Mouse (Mus musculus): Measurements from ENCODE around the gene Anxa3.
A peak's percentile ranks its signal among the peaks of the same experiment; 100 is the strongest.

The Anxa3 gene

DNA sequence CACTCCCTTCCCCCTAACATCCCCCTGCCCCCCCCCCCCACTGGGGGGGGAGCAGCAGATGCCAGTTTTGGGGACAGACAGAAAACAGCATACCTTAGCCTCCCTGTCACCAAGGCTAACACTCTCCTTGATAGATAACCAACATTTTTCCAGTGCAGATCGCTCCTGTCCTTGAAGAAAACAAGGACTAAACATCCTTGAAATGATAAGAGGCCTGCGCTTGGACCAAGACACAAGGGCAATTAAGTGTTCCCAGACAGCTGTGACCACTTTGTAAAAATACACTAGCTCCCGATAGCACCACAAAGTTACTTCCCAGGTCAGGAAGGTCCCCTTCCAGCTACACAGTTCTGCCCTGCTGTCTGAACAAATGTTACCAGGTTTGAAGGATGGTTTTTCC is 55.2 kb downstream of the Anxa3 start:
- DNase-seq = no peak

DNA sequence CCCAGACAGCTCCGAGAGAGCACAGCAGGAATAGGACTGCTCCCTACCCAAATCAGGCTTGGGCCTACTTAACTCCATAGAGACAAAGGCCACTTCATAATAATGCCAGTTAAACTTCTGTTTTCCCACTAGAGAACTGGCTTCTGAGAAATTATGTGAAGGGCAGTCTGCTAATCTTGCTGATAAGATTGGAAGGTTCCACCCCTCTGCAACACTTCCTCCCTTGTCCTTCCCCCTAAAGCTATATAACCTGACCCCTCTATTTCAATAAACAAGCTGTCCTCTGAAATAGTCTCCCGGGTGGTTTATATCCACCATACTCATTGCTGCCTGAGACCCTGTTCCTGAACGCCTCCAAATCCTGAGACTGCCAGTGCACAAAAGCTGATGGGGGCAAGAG is 56.1 kb downstream of the Anxa3 start:
- DNase-seq = no peak

DNA sequence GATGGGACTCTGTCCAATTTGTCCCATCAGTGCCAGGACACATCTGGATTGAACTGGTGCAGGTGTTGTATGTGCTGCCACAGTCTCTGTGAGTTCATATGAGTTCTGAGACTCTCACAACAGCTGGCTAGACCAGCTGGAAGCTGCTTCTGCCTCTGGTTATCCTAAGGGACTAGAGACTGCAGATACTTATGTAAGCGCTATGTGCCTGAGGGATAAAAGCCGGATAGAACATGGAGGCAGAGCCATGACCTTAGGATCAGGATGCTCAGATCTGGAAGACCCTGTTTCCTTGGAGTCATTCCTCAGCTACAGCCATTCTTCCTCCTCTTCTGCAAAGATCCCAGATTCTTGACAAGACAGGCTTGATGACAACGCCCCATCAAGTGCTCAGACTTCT is 60.3 kb downstream of the Anxa3 start:
- DNase-seq = no peak

DNA sequence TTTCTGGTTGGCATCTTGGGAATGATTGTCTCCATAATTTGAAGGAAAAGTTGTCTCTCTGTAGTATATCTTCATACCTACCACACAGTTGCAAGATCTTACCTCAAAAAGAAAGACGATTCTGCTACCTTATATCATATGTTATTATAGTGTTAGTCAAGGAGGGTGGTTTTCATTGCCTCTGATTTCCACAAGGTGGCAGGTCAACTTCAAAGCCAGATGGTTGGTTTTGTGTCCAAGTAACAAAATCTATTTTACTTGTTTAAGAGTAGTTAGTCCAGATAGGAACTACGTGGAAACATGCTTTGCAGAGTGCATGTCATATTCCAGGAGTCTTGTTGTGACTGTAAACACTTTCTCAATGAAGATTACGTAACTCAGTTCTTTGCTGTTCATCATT is 61.2 kb downstream of the Anxa3 start:
- no peak for DNase-seq

DNA sequence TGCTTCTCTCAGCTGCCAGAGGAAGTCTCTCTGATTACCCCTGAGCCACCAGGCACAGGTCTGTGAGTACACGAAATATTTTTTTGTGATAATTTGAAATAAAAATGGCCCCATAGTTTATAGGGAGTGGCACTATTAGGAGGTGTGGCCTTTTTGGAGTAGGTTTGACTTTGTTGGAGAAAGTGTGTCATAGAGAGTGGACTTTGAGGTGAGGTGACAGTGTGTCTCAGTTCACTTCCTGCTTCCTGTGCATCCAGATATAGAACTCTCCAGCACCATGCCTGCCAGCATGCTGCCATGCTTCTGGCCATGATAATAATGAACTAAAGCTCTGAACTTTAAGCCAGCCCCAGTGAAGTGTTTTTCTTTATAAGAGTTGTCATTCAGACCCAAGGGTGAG is 66.8 kb downstream of the Anxa3 start:
- no peak for DNase-seq

DNA sequence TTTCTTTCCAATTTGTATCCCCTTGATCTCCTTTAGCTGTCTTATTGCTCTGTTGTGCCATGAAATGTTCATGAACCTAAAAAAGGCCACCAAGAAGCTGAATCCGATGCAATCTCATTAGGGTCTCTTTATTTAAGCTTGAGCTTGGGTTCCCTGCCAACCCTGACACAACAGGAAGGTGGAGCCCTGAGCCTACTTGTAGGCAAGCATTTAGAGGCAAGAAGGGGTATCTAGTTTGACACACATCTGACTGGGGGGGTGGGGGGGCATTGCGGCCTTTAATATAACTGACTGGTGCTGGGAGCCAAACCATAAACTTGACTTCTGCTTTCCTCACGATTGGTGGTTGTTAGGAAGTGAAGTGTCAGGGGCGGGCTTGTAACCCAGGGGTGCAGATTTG is 74.0 kb downstream of the Anxa3 start:
- no peak for DNase-seq

DNA sequence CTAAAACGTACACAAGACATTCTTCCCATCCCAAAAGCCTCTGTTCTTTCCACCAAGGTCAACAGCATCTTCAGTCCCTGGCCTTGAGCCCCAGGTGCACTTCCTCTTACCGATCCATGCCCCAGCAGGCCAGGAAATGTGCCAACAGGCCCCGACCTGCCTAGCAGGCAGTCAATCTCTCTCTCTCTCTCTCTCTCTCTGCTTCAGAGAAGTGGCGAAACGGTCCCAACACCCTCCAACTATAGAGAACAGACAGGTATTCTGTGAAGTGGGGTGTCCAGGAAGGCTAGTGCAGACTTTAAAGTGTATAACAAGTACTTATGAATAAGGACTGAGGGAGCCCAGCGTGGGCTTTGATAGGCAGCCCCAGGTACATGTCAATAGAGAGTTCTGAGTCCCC is 75.8 kb downstream of the Anxa3 start:
- no peak for DNase-seq

DNA sequence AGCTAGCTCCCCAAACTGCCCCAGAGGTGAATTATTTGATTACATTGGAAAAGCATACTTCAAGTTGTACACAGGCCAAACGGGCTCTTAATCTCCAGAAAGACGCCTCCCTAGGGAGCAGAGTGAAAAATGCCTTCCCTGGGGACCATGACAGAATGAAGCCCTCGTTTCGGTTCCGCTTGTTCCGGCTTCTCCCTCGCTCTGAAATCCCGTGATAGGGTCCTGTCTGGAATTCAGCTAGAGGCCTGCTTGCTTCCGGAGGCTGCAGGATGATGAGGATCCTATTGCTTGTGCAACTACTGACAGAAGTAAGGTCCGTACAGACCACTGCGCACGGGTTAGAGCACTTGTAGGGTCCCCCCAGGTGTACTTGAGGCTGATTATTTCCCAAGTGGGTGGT is 77.9 kb downstream of the Anxa3 start:
- DNase-seq = no peak

DNA sequence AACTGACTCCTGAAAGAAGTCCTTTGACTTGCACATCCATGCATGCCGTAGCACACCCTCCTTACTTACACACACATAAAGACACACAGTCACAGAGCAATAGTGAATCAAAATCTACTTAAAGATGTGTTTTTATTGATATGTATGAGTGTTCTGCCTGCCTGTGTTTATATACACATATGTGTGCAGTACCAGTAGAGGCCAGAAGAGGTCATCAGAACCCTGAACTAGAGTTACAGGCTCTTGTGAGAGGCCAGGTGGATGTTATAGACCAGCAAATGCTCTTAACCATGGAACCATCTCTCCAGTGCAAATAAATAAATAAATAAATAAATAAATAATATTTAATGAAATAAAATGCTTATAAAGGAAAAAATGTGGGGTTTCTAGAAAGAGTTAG is 85.0 kb downstream of the Anxa3 start:
- DNase-seq = peak in 1 of 2 experiments; percentile 8

DNA sequence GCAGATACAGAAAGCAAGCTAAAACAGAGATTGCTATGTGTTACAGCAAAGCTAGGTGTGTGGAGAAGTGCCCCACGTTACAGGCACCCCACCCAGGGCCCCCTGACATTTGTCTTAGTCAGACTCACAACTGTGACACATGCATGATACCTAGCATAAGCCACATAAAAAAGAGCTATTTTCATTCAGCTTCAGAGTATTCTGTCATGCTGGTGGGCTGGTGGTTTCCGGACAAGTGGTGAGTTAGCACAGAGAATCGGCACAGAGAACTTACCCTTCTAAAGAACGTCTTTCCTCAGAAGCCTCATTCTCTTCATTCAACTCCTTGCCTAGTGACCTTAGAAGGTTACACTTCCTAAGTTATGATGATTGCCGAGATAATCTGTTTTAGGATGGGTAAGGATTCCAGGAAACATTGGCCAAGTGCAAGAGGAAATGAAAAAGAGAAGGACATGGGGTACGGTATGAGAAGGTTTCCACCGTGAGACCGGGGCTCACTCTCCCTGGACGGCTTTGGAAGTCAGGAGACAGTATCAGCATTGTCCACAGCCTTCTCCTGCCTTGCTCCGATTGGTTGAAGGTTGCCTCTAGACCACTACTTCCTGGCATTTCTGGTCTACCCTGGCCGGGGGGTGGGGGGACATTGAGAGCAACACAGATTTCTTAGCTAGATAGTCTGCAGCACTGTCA is 85.9 kb downstream of the Anxa3 start:
- no peak for DNase-seq

DNA sequence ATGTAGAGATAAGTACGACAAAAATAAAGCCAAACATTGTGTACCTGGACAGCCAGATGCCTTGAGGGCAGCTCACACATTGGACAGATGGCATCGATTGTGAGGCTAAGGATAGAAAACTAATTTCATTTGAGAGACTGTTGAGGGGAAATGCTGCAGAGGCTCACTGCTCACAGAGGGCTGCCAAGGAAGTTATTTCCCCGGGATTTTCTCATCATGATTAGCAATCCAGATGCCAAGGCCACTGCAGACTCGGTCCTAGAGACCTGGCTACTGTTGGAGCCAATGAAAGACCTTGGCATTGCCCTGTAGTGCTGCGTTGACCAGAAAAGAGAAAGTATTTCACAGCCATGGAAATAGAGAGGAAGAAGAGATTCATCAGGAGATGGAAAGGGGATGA is 87.1 kb downstream of the Anxa3 start:
- DNase-seq = peak in 1 of 2 experiments; percentile 23

DNA sequence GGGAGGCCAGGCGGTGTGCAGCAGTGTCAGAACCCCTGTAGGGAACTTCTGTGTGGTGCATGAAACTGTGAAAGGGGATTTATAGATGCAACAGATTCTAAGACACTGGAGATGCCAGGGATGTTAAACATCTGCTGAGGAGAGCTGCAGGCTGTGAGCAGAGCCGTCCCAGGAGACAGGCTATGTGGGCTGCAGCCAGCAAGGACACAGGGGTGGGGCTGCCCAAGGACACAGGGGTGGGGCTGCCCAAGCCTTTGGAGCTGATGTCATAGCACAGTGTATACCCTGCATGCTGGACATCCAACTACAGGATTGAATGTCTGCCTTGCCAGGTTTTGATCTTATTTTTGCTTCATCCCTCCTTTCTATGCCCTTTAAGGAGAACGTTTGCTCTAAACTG is 88.0 kb downstream of the Anxa3 start:
- no peak for DNase-seq

DNA sequence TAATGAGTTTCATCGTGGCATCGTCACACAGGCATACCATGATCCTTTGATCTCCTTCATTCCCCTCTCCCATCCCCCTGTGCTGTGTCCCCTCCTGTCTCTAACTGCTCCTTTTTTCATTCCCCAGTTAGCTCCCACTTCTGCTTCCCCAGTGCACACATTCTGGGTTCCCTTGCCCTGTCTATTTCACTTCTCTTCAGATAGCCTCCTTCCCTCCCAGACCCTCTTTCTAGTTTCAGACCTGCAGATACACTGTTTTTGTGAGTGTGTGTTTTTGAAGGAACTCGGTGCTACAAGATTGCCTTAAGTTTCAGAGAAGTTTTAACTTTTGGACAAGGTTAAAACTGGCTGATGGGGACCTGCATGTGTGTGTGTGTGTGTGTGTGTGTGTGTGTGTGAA is 88.5 kb downstream of the Anxa3 start:
- DNase-seq = no peak

DNA sequence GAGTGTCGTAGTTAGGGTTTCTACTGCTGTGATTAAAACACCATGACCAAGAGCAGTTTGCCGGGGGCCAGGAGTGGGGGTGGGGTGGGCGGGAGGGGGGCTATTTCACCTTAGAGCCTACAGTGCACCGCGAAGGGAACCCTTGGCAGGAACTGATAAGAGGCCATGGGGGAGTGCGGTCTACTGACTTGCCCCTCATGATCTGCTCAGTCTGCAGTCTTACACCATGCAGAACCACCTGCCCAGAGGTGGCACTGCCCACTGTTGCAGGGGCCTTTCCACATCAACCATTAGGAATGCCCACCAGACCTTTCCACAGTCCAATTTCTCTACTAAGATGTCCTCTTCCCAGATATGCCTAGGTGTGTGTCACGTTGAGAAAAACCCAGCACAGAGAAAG is 92.1 kb downstream of the Anxa3 start:
- DNase-seq = no peak

DNA sequence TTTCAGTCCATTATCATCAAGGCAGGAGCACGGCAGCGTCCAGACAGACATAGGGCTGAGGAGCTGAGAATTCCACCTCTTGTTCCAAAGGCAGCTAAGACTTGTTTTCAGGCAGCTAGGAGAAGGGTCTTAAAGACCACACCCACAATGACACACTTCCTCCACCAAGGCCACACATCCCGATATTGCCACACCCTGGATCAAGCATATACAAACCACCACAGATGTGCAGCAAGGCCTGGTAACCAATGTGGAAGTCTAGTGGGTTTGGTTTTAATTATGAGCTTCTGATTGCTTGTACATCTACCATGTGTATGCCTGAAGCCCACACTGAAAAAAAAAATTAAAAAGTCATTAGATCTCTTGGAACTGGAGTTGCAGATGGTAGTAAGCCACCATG is 95.3 kb downstream of the Anxa3 start:
- DNase-seq = no peak

DNA sequence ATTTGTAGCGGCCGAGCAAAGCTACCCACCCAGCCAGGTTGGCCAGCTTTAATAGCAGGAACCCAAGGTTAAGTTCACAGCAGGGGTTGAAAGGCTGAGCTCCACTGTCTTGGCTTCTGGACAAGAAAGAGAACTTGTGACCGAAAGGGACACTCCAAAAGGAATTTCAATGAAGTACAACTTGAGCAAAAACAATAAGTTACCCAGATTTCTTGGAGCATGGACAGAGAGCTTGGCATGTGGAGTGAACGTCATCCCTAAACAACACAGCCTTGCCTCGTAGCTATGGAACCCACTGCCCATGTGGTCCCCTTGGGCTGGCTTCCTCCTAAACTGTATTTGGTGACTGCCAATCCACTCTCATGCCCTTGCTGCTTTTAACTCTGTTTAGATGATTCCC is 97.2 kb downstream of the Anxa3 start:
- no peak for DNase-seq

Data from cerebellum, postnatal 25 days (tissue).